ENCODE assay signal across 12 mouse cellular contexts in genomic region chr10:89437472-89437871, GRCm38 (mm10).
"Had no signal": no experiment of that assay in that cellular context is flagged by ENCODE, and none has a peak within 500 bp of the region (broad histone marks: within the 10 kb centered on the region; RNA-seq: fewer than 3 reads in every experiment).

No protein-coding gene starts in this region.

- H3K4me3 ChIP-seq: layer of hippocampus, adult 2 months; limb, embryonic 13.5 days; liver, embryonic 15.5 days; midbrain, embryonic 13.5 days had no signal

- H3K9ac ChIP-seq: limb, embryonic 13.5 days; liver, embryonic 15.5 days; midbrain, embryonic 13.5 days had no signal

- ATAC-seq: lung, postnatal 0 days; midbrain, embryonic 13.5 days had no signal

- H3K36me3 ChIP-seq: midbrain, embryonic 13.5 days had no signal

- H3K4me2 ChIP-seq: limb, embryonic 13.5 days; liver, embryonic 11.5 days; liver, embryonic 15.5 days; midbrain, embryonic 13.5 days had no signal

- DNase-seq: kidney, postnatal 10 days; lung, adult 2 months; lung, postnatal 36 days; right cerebral cortex, adult 18-20 months; thymus, postnatal 4 days had no signal

- H3K27ac ChIP-seq: layer of hippocampus, adult 2 months; limb, embryonic 13.5 days; liver, embryonic 15.5 days; midbrain, embryonic 13.5 days; stomach, postnatal 0 days had no signal

- H3K27me3 ChIP-seq: limb, embryonic 13.5 days; liver, embryonic 15.5 days had no signal

- H3K9me3 ChIP-seq: limb, embryonic 13.5 days; liver, embryonic 15.5 days; midbrain, embryonic 13.5 days had no signal
